Mouse (Mus musculus) heart, embryonic 14.5 days (tissue): ENCODE results near the gene Igfbp2. TPM values are rescaled to one million over a fixed set of nuclear protein-coding genes. Genes with fewer than 3 reads are reported as not detected.

Experiments used
- ATAC-seq: fragments of 200-750 bp; cut with Nextera tagmentation; 2 replicates; pipeline ENCODE4 v1.8.0; 2017; ENCODE audit warnings: low read depth, moderate TSS enrichment; ENCODE audit not compliant: insufficient number of reproducible peaks, insufficient read depth, low FRiP score
- H3K27ac ChIP-seq, 2 experiments: fragments of 200-500 bp in 1 of 2; fragments of 300-500 bp in 1 of 2; sonication (generic) in 1 of 2; replicated peaks in 1 of 2; 2 replicates each; pipeline ENCODE4 v1.5.1; 2012 to 2014; ENCODE audit warnings: low read depth in 2 of 2, low read length in 2 of 2, control low read depth in 1 of 2, mild to moderate bottlenecking in 1 of 2, mixed read lengths in 1 of 2; ENCODE audit not compliant: control insufficient read depth in 1 of 2, insufficient read depth in 1 of 2
- H3K27me3 ChIP-seq: fragments of 300-500 bp; sonication (generic); 2 replicates; pipeline ENCODE4 v1.6.1; 2014; ENCODE audit warnings: mild to moderate bottlenecking, low read length, control low read depth; ENCODE audit not compliant: control insufficient read depth, insufficient read depth
- H3K36me3 ChIP-seq: fragments of 300-500 bp; sonication (generic); 2 replicates; pipeline ENCODE4 v1.6.1; 2014; ENCODE audit warnings: mild to moderate bottlenecking, control low read depth, low read length, mixed read lengths; ENCODE audit not compliant: control insufficient read depth, insufficient read depth
- H3K4me1 ChIP-seq, 2 experiments: fragments of 200-500 bp in 1 of 2; fragments of 300-500 bp in 1 of 2; sonication (generic) in 1 of 2; 2 replicates each; pipeline ENCODE4 v1.6.1; 2012 to 2014; ENCODE audit warnings: low read length in 2 of 2, control low read depth in 1 of 2, mixed read lengths in 1 of 2; ENCODE audit not compliant: control insufficient read depth in 2 of 2, insufficient read depth in 2 of 2
- H3K4me2 ChIP-seq: fragments of 300-500 bp; sonication (generic); 2 replicates; pipeline ENCODE4 v1.6.1; 2014; ENCODE audit warnings: mild to moderate bottlenecking, low read length
- H3K4me3 ChIP-seq, 2 experiments: fragments of 200-500 bp in 1 of 2; fragments of 300-500 bp in 1 of 2; sonication (generic) in 1 of 2; 2 replicates each; pipeline ENCODE4 v1.5.1; 2012 to 2014; ENCODE audit warnings: low read length in 2 of 2, mild to moderate bottlenecking in 2 of 2, control low read depth in 1 of 2, low read depth in 1 of 2, moderate library complexity in 1 of 2; ENCODE audit not compliant: control insufficient read depth in 1 of 2, insufficient read depth in 1 of 2
- H3K9ac ChIP-seq: fragments of 300-500 bp; sonication (generic); 2 replicates; pipeline ENCODE4 v1.6.1; 2014; ENCODE audit warnings: mild to moderate bottlenecking, low read length
- H3K9me3 ChIP-seq: fragments of 300-500 bp; sonication (generic); 2 replicates; pipeline ENCODE4 v1.6.1; 2016; ENCODE audit warnings: low read length, control low read depth; ENCODE audit not compliant: control insufficient read depth
- WGBS: fragments of 180-500 bp; shearing (Covaris S2); extraction: QIAGEN DNeasy Blood & Tissue Kit; methylation state at CpG from one replicate; pipeline ENCODE4 v1.1.7; 2014; 5-methylcytosine and 5-hydroxymethylcytosine counted together
- polyA plus RNA-seq: library from polyadenylated mRNA; unstranded; fragments of >200 nt; fragmentation: Nextera tagmentation; extraction: Ambion mirVana; gene quantifications from 2 replicates; pipeline ENCODE4 v1.2.1, GENCODE M21; 2014

The Igfbp2 gene
- polyA plus RNA-seq, 1 experiment from 2014 or later = 67.5 TPM

DNA sequence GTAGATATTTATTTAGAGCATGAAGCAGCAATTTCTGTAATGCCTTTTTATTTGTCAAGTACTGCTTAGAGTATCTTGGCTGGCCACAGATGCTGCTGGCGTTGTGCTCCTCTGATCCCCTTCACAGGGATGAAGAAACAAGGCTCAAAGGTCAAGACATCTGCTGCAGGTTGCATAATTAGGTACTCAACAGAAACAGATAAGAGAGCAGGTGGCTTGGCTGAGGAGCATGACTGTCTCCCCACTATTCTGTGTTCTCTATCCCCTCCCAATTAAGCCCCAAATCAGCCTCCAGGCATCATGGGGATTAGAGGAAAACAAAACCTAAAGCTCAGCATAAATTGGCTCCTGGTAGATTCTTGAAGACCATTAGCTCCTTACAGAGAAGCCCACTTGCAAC is 32.0 kb upstream of the Igfbp2 start:
- Histone ChIP-seq H3K4me3 (no peak overlapping the region), H3K4me1 (no peaks in the 10 kb centered on the region), H3K27me3 (no peaks in the 10 kb centered on the region), H3K9me3 (peaks cover 6% of the 10 kb centered on the region), H3K9ac (no peak overlapping the region), H3K4me2 (no peak overlapping the region), H3K27ac (no peak overlapping the region), H3K36me3 (no peaks in the 10 kb centered on the region)
- WGBS = 33% methylated on average over 1 of the region's 1 CpGs
- ATAC-seq = no peak

DNA sequence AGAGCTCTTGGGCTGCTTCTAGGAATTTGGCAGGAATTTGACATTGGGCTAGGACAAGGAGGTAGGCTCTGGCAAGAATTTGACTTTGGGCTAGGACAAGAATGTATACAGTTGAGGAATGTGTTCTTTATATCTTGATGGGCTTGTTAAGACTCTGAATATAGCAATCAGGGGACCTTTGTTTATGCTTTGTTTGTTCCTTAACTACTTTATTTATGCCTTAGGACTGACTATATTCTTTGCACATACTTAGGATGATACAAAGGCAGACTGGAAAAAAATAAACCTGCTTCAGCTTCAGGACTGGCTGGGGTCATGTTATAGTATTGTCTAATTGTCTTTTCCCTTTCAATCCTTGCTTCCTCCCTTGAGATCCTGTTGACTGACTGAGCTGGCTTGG is 31.1 kb upstream of the Igfbp2 start:
- H3K9ac ChIP-seq = no peak overlapping the region
- peaks cover 6% of the 10 kb centered on the region for H3K9me3 ChIP-seq
- H3K27me3 ChIP-seq = no peaks in the 10 kb centered on the region
- no peak overlapping the region for H3K4me2 ChIP-seq
- H3K4me1 ChIP-seq = no peaks in the 10 kb centered on the region
- no peak for ATAC-seq
- no peak overlapping the region for H3K27ac ChIP-seq
- H3K4me3 ChIP-seq = no peak overlapping the region
- H3K36me3 ChIP-seq = no peaks in the 10 kb centered on the region

DNA sequence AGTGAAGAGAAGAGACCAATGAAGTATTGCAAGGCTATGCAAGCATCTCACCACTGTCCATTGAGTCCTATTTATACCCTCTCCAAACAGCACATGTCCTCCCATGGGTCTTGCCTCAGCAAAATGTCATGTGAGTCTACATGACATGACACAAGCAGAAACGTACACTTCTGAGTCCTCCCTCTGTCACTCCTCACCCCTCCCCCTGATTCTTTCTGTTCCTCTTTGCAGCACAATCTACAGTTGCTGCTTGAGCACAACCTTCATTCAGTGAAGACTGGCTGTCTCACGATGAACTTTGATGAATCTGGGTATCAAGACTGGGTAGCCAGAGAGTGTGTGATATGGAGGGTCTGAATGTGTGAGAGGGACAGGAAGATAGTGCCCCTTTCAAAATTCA is 28.2 kb upstream of the Igfbp2 start:
- 73% methylated on average over 2 of the region's 2 CpGs for WGBS
- H3K9ac ChIP-seq = no peak overlapping the region
- H3K9me3 ChIP-seq = peaks cover 6% of the 10 kb centered on the region
- H3K4me3 ChIP-seq = no peak overlapping the region
- no peaks in the 10 kb centered on the region for H3K4me1 ChIP-seq
- no peaks in the 10 kb centered on the region for H3K27me3 ChIP-seq
- no peaks in the 10 kb centered on the region for H3K36me3 ChIP-seq
- H3K27ac ChIP-seq = no peak overlapping the region
- no peak overlapping the region for H3K4me2 ChIP-seq
- ATAC-seq = no peak

DNA sequence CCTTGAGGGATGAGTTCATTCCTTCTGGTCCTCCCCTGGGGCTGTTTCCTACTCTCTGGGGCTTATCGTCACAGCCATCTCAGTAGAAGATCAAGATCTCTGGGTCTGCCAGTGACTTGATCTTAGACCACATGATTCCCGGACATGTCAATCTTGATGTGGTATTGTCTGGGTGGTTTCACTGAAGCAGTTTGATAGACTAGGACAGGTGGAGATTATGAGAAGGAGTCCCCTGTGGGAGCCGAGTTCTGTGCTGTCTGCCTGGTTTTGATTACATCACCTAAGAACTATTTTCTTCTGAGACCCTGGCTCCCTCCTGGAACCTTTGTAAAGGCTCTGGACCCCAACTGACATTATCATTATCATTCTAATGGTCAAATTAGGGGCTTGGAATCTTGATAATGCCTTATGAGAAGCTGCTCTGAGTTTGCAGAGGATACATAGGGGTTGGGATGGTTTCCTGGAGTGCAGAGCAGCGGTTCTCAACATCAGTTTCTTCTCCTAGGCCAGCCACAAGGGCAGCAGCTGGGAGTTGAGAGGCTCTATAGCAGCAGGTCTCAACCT is 27.1 kb upstream of the Igfbp2 start:
- H3K4me3 ChIP-seq = no peak overlapping the region
- no peak overlapping the region for H3K4me2 ChIP-seq
- H3K9ac ChIP-seq = no peak overlapping the region
- no peaks in the 10 kb centered on the region for H3K27me3 ChIP-seq
- H3K27ac ChIP-seq = no peak overlapping the region
- peaks cover 6% of the 10 kb centered on the region for H3K9me3 ChIP-seq
- 67% methylated on average over 4 of the region's 4 CpGs for WGBS
- no peaks in the 10 kb centered on the region for H3K36me3 ChIP-seq
- no peaks in the 10 kb centered on the region for H3K4me1 ChIP-seq
- ATAC-seq = no peak

DNA sequence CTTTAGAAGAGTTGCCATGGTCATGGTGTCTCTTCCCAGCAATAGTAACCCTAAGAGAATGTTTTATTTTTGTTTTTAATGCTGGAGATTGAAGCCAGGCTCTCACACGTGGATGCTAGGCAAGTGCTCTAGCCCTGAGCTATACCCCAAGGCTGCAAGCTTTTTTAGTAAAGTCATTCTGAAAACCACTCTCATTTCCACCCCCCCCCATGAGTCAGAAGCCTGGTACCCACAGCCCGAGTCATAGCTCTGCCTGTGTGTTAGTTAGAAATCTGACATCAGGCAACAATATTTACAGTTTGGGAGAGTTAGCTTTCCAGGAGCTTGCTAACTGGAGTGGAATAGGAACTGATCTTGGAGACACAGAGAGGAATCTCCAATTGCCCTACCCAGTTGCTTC is 25.9 kb upstream of the Igfbp2 start:
- WGBS = 84% methylated on average over 2 of the region's 2 CpGs
- Histone ChIP-seq H3K9ac (no peak overlapping the region), H3K4me1 (no peaks in the 10 kb centered on the region), H3K9me3 (peaks cover 5% of the 10 kb centered on the region), H3K27ac (no peak overlapping the region), H3K36me3 (no peaks in the 10 kb centered on the region), H3K4me3 (no peak overlapping the region), H3K4me2 (no peak overlapping the region), H3K27me3 (no peaks in the 10 kb centered on the region)
- no peak for ATAC-seq

DNA sequence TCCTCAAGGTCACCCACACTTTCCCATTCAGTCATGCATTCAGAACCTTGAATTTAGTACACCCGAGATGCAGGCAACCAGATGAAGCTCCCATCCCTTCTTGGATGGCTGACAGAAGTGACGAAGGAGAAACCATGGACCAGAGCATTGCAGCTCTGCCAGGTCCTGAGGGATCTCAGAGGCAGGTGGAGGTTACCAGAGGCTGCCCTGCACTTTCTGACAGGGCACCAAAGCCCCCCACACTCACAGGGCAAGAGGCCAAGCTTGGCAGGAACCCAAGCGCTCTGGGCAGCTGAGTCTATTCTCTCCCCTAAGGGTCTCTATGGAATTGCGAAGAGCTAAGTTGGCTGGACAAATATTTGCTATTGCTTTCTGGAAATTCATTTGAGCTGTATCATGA is 20.3 kb upstream of the Igfbp2 start:
- Histone ChIP-seq H3K27me3 (no peaks in the 10 kb centered on the region), H3K9ac (no peak overlapping the region), H3K4me1 (0 out of 4 replicates have a peak, but pooled peaks cover 0 to 2% of the 10 kb centered on the region in 2 experiments), H3K4me2 (no peak overlapping the region), H3K4me3 (no peak overlapping the region), H3K9me3 (no peaks in the 10 kb centered on the region), H3K36me3 (no peaks in the 10 kb centered on the region), H3K27ac (no peak overlapping the region)
- 82% methylated on average over 4 of the region's 4 CpGs for WGBS
- ATAC-seq = no peak

DNA sequence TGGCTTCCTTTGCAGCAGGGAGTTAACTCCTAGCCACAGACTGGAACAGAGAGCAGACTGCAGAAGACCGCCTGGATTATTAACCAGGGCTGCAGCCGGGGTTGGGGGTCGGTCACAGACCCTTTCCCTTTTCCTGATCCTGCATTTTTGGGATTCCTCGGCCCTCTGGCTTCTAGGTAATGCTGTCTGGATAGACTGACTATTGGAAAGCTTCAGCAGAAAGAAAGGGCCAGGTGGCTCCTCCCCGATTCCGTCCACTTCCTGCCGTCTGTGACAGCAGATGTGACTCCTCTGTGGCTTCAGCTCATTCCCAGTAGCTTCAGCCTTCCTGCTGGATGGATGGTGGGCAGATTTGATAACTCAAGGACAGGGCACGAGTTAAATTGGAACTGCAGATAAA is 19.3 kb upstream of the Igfbp2 start:
- no peaks in the 10 kb centered on the region for H3K36me3 ChIP-seq
- H3K9me3 ChIP-seq = no peaks in the 10 kb centered on the region
- H3K4me3 ChIP-seq = no peak overlapping the region
- H3K27me3 ChIP-seq = no peaks in the 10 kb centered on the region
- H3K27ac ChIP-seq = no peak overlapping the region
- H3K4me1 ChIP-seq = 0 out of 4 replicates have a peak, but pooled peaks cover 0 to 2% of the 10 kb centered on the region in 2 experiments
- 24% methylated on average over 8 of the region's 8 CpGs for WGBS
- H3K4me2 ChIP-seq = no peak overlapping the region
- ATAC-seq = no peak
- no peak overlapping the region for H3K9ac ChIP-seq

DNA sequence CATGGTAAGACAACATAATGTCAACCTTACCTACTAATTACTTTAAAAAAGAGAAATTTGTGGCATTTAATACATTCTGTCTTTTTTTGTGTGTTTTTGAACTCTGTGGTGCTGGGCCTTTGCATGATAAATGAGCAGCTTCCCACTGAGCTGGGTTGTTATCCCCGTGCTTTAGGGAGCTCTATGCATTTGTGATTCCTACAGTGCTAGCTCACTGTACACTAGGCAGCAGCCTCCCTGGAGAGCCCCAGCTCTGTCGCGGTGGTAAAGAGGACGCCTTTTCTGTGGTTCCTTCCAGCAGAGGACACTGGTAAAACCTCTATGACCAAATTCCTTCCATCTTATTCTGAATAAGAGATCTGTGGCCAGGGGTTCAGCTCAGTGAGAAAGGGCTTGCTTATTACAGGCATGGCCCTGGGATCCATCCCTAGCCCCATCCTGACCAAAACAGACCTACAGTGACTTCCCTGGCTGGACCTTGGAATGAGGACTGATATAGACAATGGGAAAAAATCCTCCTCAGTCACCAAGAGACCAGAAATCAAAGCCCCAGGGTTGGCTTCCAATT is 18.7 kb upstream of the Igfbp2 start:
- ATAC-seq = no peak
- H3K27ac ChIP-seq = no peak overlapping the region
- no peaks in the 10 kb centered on the region for H3K9me3 ChIP-seq
- 0 out of 4 replicates have a peak, but pooled peaks cover 0 to 2% of the 10 kb centered on the region in 2 experiments for H3K4me1 ChIP-seq
- H3K27me3 ChIP-seq = no peaks in the 10 kb centered on the region
- H3K4me2 ChIP-seq = no peak overlapping the region
- H3K36me3 ChIP-seq = no peaks in the 10 kb centered on the region
- 40% methylated on average over 4 of the region's 4 CpGs for WGBS
- H3K9ac ChIP-seq = no peak overlapping the region
- no peak overlapping the region for H3K4me3 ChIP-seq
